Mouse (Mus musculus) embryonic facial prominence, embryonic 14.5 days (tissue): ENCODE results near the gene Gm9887. TPM values are rescaled to one million over a fixed set of nuclear protein-coding genes. Genes with fewer than 3 reads are reported as not detected.
"Not testable (repeated sequence)": the region's sequence is repeated elsewhere in the genome, so short reads cannot be mapped to it uniquely, and the experiment has no call there.

Source experiments
- ATAC-seq: fragments of 200-750 bp; cut with Nextera tagmentation; 2 replicates; pipeline ENCODE4 v1.8.0; 2017; ENCODE audit warnings: low read depth, moderate number of reproducible peaks, moderate TSS enrichment
- DNase-seq: peaks from one replicate; pipeline ENCODE4 v3.0.0-alpha.2; 2015; ENCODE audit warnings: low spot score
- H3K27ac ChIP-seq: fragments of 300-500 bp; sonication (generic); replicated peaks from 2 replicates; pipeline ENCODE4 v1.5.1; 2014; ENCODE audit warnings: low read depth, mild to moderate bottlenecking, low read length, moderate library complexity
- H3K27me3 ChIP-seq: fragments of 300-500 bp; sonication (generic); replicated peaks from 2 replicates; pipeline ENCODE4 v1.6.1; 2014; ENCODE audit warnings: low read length; ENCODE audit not compliant: control insufficient read depth, insufficient read depth
- H3K36me3 ChIP-seq: fragments of 300-500 bp; sonication (generic); 2 replicates; pipeline ENCODE4 v1.6.1; 2014; ENCODE audit warnings: low read length, mixed read lengths; ENCODE audit not compliant: control insufficient read depth, insufficient read depth
- H3K4me1 ChIP-seq: fragments of 300-500 bp; sonication (generic); 2 replicates; pipeline ENCODE4 v1.6.1; 2014; ENCODE audit warnings: antibody characterized with exemption, low read length; ENCODE audit not compliant: control insufficient read depth, insufficient read depth
- H3K4me2 ChIP-seq: fragments of 300-500 bp; sonication (generic); 2 replicates; pipeline ENCODE4 v1.6.1; 2014; ENCODE audit warnings: low read depth, mild to moderate bottlenecking, low read length, moderate library complexity, mixed read lengths
- H3K4me3 ChIP-seq: fragments of 300-500 bp; sonication (generic); 2 replicates; pipeline ENCODE4 v1.5.1; 2014; ENCODE audit warnings: low read depth, mild to moderate bottlenecking, low read length
- H3K9ac ChIP-seq: fragments of 300-500 bp; sonication (generic); 2 replicates; pipeline ENCODE4 v1.6.1; 2014; ENCODE audit warnings: low read depth, mild to moderate bottlenecking, low read length, moderate library complexity, mixed read lengths
- H3K9me3 ChIP-seq: fragments of 300-500 bp; sonication (generic); 2 replicates; pipeline ENCODE4 v1.6.1; 2016; ENCODE audit warnings: low read length; ENCODE audit not compliant: control insufficient read depth
- WGBS: fragments of 180-500 bp; shearing (Covaris S2); extraction: QIAGEN DNeasy Blood & Tissue Kit; methylation state at CpG from one replicate; pipeline ENCODE4 v1.1.7; 2014; 5-methylcytosine and 5-hydroxymethylcytosine counted together
- polyA plus RNA-seq: library from polyadenylated mRNA; unstranded; fragments of >200 nt; fragmentation: Nextera tagmentation; extraction: Ambion mirVana; gene quantifications from 2 replicates; pipeline ENCODE4 v1.2.1, GENCODE M21; 2014

Gm9887 gene
- polyA plus RNA-seq, 1 experiment from 2014 or later = 1.8 TPM

DNA sequence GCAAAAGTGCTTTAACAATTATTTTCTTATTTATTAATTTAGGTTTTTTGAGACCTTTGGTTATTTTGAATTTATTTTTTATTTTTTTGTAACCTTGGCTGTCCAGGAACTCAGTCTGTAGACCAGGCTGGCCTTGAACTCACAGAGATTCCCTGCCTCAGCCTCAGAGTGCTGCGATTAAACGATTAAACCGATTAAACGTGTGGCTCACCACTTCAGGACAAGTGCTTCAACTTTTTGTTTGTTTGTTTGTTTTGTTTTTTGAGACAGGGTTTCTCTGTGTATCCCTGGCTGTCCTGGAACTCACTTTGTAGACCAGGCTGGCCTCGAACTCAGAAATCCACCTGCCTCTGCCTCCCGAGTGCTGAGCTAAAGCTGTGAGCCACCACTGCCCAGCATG, 5.4 kb upstream of the Gm9887 start:
- not testable (repeated sequence) for H3K9ac ChIP-seq, H3K27me3 ChIP-seq, ATAC-seq, H3K27ac ChIP-seq, H3K4me3 ChIP-seq, H3K4me2 ChIP-seq, DNase-seq, H3K9me3 ChIP-seq
- WGBS = 89% methylated on average over 6 of the region's 6 CpGs
- Histone ChIP-seq H3K4me1 (peaks cover 19% of the 10 kb centered on the region; the same call in 1 of the 2 replicates), H3K36me3 (peaks cover 27% of the 10 kb centered on the region)

DNA sequence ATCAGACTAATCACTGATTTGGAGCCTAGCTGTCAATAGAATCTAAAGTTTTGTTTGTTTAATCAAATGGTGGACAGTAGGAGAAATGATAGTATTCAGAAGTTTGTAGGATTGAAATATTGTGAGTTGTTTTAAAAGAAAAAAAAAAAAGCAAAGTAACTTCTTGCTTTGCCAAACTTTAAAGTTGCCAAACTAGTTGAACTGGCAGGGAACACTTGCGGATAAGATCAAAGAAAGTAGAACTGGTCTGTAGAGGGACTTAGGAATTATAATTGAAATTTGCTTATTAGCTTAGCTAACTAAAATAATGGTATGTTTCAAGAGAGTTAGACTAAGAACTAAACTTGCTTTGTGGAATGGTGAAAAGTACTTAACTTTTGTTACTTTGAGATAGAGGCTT, 4.9 kb upstream of the Gm9887 start:
- Histone ChIP-seq H3K27me3 (no peaks in the 10 kb centered on the region), H3K4me2 (no peak overlapping the region), H3K9ac (no peak overlapping the region), H3K4me3 (no peak overlapping the region), H3K27ac (no peak overlapping the region), H3K4me1 (peaks cover 19% of the 10 kb centered on the region; the same call in 1 of the 2 replicates), H3K36me3 (peaks cover 27% of the 10 kb centered on the region), H3K9me3 (no peaks in the 10 kb centered on the region)
- DNase-seq (no peak), ATAC-seq (no peak)
- 81% methylated on average over 1 of the region's 1 CpGs for WGBS

DNA sequence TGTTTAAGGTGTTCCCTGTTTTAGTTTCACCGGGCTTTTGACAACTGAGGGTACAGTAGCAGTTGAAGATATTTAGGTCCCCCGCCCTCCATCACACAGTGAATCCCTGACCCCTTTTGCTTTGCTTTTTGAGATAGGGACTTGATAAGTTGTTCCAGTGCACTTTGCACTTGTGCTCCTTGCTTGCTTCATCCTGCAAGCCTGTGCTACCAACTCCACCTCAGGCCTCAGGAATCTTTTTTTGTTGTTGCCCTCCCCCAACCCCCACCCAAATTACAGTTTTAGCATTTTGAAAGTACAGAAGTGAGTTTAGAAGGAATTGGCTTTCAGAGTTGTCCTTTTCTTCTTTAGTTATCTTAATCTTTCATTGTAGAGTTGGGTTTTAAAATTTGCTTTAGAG, 3.9 kb upstream of the Gm9887 start:
- H3K4me3 ChIP-seq = no peak overlapping the region
- no peak for DNase-seq
- H3K36me3 ChIP-seq = peaks cover 27% of the 10 kb centered on the region
- peaks cover 19% of the 10 kb centered on the region; the same call in 1 of the 2 replicates for H3K4me1 ChIP-seq
- no peak for ATAC-seq
- peak overlapping the region; percentile 26 for H3K4me2 ChIP-seq
- no peak overlapping the region for H3K27ac ChIP-seq
- H3K9me3 ChIP-seq = no peaks in the 10 kb centered on the region
- 85% methylated on average over 2 of the region's 2 CpGs for WGBS
- H3K9ac ChIP-seq = no peak overlapping the region
- no peaks in the 10 kb centered on the region for H3K27me3 ChIP-seq

DNA sequence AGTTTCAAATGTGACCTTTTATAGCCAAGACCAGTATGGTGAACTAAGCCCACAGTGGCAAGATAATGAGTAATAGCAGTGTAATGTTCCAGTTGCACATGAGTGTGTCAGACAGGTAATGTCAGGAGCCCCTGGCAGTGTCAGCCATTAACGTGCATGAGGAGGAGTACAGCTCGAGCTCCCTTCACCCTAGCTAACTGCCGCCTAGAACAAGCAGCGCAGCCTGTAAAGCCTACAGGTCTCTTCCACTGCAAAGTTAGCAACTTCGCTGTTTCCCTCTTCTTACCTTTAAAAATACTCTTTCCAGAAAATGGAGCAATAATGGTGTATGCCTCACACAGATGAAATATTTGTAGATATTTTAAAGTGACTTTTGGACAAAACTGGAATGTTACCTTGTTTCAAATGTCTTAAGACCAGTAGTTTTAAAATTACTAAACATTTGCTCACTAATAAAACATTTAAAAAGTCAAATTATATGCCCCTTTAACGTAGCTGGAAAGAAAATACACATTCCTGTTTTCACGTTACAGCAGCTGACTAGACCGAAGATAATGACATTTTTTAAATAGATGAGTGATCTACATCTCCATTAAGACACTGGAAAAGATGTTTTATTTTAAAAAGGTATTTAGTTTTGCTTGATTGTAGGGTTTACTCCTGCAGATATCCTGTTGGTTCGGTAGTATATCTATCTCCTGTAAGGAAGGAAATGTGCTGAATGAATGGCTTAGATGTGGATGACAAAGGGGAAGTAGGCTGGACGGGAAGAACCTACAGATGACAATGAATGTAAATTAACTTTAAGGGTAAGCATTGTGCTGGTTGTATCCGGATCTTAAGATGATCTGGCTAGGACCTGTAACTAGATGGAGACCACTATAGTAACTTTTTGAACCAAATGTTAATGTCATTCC, 1.9 kb upstream of the Gm9887 start:
- Histone ChIP-seq H3K9ac (peak overlapping the region; percentile 99), H3K36me3 (peaks cover 27% of the 10 kb centered on the region), H3K4me1 (peaks cover 19% of the 10 kb centered on the region; the same call in 1 of the 2 replicates), H3K4me3 (peak overlapping the region; percentile 100), H3K27me3 (no peaks in the 10 kb centered on the region), H3K9me3 (no peaks in the 10 kb centered on the region), H3K4me2 (peak overlapping the region; percentile 92), H3K27ac (no peak overlapping the region)
- WGBS = 42% methylated on average over 11 of the region's 11 CpGs
- ATAC-seq = no peak
- DNase-seq = no peak

DNA sequence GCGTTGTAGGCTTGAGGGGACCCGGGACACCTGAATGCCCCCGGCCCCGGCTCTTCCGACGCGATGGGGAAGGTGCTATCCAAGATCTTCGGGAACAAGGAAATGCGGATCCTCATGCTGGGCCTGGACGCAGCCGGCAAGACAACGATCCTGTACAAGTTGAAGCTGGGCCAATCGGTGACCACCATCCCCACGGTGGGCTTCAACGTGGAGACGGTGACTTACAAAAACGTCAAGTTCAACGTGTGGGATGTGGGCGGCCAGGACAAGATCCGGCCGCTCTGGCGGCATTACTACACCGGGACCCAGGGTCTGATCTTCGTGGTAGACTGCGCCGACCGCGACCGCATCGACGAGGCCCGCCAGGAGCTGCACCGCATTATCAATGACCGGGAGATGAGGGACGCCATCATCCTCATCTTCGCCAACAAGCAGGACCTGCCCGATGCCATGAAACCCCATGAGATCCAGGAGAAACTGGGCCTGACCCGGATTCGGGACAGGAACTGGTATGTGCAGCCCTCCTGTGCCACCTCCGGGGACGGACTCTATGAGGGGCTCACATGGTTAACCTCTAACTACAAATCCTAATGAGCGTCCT, 573 bp upstream of the Gm9887 start:
- peaks cover 19% of the 10 kb centered on the region; the same call in 1 of the 2 replicates for H3K4me1 ChIP-seq
- WGBS = under 1% methylated on average over 37 of the region's 42 CpGs
- DNase-seq (no peak), ATAC-seq (0 out of 2 replicates have a peak, but pooled peaks have one; percentile 0)
- H3K9me3 ChIP-seq = no peaks in the 10 kb centered on the region
- H3K36me3 ChIP-seq = peaks cover 27% of the 10 kb centered on the region
- H3K27ac ChIP-seq = peak overlapping the region; percentile 95
- H3K27me3 ChIP-seq = no peaks in the 10 kb centered on the region
- H3K4me3 ChIP-seq = peak overlapping the region; percentile 100
- H3K4me2 ChIP-seq = peak overlapping the region; percentile 92
- H3K9ac ChIP-seq = peak overlapping the region; percentile 99

DNA sequence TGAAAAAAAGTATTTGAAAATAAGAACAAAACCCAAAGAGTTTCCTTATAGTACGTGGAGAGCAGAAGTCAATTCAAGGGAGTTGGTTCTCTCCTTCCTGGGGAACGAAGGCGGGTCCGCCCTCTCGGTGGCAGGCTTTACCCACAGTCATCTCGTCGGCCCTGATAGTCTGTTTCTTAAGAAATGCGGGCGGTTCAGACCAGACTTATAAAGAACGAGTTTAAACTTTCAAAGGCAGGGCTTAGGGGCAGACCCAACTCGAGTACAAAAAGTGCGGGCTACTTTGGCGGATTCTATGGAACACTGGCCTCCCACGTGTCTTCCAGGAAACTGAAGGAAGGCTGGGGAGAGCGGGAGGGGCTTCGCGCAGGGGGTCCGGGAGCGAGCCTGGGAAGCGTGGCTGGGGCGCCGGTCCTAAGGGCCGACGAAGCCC, 821 bp downstream of the Gm9887 start:
- DNase-seq = peak; percentile 93
- Histone ChIP-seq H3K9me3 (no peaks in the 10 kb centered on the region), H3K4me1 (peaks cover 19% of the 10 kb centered on the region; the same call in 1 of the 2 replicates), H3K4me2 (peak overlapping the region; percentile 92), H3K27me3 (no peaks in the 10 kb centered on the region), H3K9ac (peak overlapping the region; percentile 99), H3K27ac (peak overlapping the region; percentile 95), H3K4me3 (peak overlapping the region; percentile 100), H3K36me3 (peaks cover 23% of the 10 kb centered on the region)
- under 1% methylated on average over 24 of the region's 24 CpGs for WGBS
- peak; percentile 88 for ATAC-seq

DNA sequence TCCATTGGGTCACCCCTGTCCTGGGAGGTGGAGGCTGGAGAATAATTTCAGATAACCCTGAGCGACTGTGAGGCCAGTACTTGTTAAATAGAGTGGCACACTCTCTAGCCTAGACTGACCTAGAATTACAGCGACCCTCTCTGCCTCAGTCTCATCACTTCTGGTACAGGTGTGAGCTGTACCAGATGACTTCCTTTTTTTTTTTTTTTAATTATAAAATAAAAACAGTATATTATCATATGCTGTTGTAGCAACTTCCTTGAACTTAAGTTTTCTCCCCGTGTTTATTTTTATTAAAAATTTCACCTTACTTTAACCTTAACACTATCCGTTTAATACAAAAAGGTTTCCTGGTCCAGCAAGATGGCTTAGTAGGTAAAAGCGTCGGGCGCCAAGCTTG, 1.3 kb downstream of the Gm9887 start:
- H3K4me1 ChIP-seq = peaks cover 15% of the 10 kb centered on the region; the same call in 1 of the 2 replicates
- WGBS = 10% methylated on average over 7 of the region's 7 CpGs
- peak overlapping the region; percentile 92 for H3K4me2 ChIP-seq
- H3K36me3 ChIP-seq = peaks cover 19% of the 10 kb centered on the region
- H3K27me3 ChIP-seq = no peaks in the 10 kb centered on the region
- no peak for DNase-seq
- no peaks in the 10 kb centered on the region for H3K9me3 ChIP-seq
- peak overlapping the region; percentile 95 for H3K27ac ChIP-seq
- H3K4me3 ChIP-seq = peak overlapping the region; percentile 100
- ATAC-seq = no peak
- peak overlapping the region; percentile 99 for H3K9ac ChIP-seq

DNA sequence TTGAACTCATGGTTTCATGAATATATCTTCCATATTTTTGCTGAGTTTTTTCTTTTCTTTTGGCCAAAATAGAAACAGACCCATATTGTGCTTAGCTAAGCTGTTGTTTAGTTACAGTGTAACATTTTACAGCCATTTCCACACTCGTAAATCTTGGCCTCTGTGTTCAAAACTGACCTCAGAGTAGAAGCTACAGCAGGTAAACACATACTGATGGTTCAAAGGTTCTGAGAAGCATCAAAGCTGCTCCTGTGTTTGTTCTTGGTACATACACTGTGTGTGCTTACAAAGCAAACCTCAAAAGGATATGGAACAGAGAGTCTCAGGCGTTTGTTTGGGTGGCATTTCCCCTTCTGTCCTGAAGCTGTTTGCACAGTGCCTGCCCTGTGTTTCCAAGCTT, 4.7 kb downstream of the Gm9887 start:
- Histone ChIP-seq H3K4me1 (peaks cover 5% of the 10 kb centered on the region), H3K4me3 (no peak overlapping the region), H3K36me3 (no peaks in the 10 kb centered on the region), H3K27me3 (no peaks in the 10 kb centered on the region), H3K4me2 (no peak overlapping the region), H3K27ac (no peak overlapping the region), H3K9ac (no peak overlapping the region), H3K9me3 (no peaks in the 10 kb centered on the region)
- DNase-seq = no peak
- WGBS = 48% methylated on average over 2 of the region's 2 CpGs
- no peak for ATAC-seq
